Mouse (Mus musculus): ENCODE measurements at regions not wholly inside any gene's neighbourhood (a gene's known extent, or its start where the extent isn't known, plus 50 kb on each side); places are given as distances from the start of the nearest gene placed in this dataset.

DNA sequence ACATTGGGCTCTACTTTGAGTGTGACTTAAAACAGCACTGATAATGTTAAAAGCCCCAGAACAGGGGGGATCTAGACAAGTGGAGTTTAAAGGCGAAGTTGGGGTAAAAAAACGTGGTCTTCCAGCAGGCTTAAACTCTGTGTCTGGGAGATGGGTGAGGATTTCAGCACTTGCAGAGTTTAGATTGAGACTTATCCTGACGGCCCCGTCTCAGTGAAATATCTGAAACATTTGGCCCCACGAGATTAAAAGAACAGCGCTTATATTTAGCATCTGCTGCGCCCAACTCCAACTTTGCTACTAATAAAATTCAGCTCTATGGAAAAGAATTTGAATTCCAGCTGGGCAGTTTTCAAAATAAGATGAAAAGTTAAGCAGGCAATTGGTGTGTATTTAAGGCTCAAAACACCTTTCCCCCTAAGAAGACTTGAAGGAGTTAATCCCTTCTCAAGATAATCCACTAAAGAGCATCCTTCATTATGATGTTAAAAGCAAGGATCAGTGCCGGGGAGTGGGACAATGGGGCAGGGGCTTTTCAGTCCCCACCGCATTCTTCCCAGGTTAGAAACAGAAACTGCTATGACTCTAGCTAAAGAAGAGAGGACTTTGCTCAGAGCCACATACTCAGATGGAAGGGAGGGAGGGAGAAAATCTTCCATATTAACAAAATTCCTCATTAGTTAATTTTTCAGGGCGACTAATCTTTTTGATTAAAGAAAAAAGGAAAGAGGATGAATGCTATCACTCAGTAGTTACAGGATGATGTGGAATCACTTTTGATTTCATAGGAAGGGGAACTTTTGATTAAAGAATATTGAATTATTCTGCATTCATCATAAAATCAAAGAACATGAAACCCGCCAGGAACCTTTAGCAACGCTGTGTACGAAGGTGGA is 225.1 kb upstream of the Nr2f2 start:
- no peak for ATAC-seq (replicated peaks; ENCODE audit: low read depth, poor library complexity, severe bottlenecking)

- ATAC-seq (replicated peaks; ENCODE audit: low read depth, poor library complexity, severe bottlenecking), result no peak
Measured at GRCm38 (mm10) chr7:70589713-70590112, 223.2 kb upstream of the Nr2f2 start.

DNA sequence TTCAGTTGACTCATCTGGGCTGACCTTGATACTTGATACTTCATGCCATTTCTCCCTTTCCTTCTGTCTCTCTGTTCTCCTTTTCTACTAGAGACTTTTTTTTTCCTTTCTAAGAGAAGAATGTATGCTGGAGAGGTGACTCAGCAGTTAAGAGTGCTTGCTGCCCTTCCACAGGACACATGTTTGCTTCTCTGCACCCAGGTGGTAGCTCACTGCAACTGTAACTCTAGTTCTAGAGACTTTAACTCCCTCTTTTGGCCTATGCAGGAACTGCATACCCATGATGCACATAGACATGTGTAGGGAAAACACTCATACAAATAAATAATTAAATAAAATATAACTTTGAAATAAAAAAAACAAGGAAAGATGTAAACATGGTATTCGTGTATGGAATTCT is 221.5 kb upstream of the Nr2f2 start:
- no peak for ATAC-seq (replicated peaks; ENCODE audit: low read depth, poor library complexity, severe bottlenecking)

- ATAC-seq (replicated peaks; ENCODE audit: low read depth, poor library complexity, severe bottlenecking), result no peak
Measured at GRCm38 (mm10) chr7:70584480-70584879, 217.9 kb upstream of the Nr2f2 start.

DNA sequence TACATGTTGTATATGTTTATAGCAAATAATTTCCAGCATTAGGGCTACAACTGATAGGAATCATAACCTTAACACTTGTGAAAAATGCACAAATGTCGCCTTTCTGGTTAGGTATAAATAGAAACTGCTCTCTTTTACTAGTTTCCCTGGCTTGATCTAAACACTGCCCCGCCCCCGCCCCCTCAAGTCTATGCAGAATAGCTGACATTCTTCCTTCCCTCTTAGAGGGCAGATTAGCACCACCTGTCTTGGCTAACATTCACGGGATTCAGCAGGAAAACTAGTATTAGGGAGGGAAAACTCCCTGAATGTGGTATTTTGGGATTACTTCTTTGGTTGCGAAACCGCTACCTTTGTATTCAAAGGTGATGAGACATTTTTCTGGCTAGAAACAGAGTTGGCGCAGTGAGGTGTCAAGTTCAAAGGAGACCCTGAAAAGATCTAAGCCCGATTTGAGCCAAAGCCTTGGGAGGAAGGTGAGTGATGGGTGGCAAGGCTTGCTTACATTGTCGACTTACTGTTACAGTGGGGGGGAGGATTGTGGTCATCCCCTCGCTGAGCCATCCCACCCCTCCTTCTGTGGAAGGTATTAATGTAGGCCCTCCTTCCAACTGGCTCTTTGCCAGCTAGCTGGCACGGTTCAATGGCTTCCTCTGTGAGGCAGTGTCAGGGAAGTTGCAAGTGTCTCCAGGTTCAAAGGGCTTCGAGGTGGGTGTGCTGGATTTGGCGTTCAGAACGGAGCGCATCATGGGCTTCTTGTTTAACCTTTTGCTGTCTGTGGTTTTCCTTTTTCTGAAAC is 209.8 kb upstream of the Nr2f2 start:
- ATAC-seq (replicated peaks; ENCODE audit: low read depth, poor library complexity, severe bottlenecking), result no peak

GRCm38 (mm10) chr7:70575614-70576013 is 209.1 kb upstream of the Nr2f2 start:
- ATAC-seq (replicated peaks; ENCODE audit: low read depth, poor library complexity, severe bottlenecking), result no peak

DNA sequence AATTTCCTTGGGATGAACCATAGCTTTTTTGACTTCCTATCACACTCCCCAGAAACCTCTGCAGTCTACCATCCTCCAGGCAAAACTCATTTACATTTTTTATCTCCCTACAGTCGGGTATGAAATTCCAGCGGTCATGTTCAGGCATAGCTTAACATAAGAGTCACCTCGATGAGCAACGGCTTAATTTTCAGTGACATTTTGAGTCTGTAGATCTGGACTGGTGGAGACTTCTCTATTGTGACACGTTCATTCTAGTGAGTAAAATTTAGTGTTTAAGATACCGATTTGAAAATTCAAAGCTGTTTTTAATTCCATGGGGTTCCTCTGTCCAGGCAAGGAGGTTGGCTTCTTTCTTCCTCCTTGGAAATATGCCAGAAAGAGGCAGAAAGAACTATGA is 207.7 kb upstream of the Nr2f2 start:
- ATAC-seq (replicated peaks; ENCODE audit: low read depth, poor library complexity, severe bottlenecking), result no peak

GRCm38 (mm10) chr7:70565034-70565433 is 198.5 kb upstream of the Nr2f2 start:
- no peak for ATAC-seq (replicated peaks; ENCODE audit: low read depth, poor library complexity, severe bottlenecking)

- ATAC-seq (replicated peaks; ENCODE audit: low read depth, poor library complexity, severe bottlenecking), result no peak
Measured at GRCm38 (mm10) chr7:70548936-70549450, 182.5 kb upstream of the Nr2f2 start.

- no peak for ATAC-seq (replicated peaks; ENCODE audit: low read depth, poor library complexity, severe bottlenecking)
Measured at GRCm38 (mm10) chr7:70541881-70542665, 175.5 kb upstream of the Nr2f2 start.

DNA sequence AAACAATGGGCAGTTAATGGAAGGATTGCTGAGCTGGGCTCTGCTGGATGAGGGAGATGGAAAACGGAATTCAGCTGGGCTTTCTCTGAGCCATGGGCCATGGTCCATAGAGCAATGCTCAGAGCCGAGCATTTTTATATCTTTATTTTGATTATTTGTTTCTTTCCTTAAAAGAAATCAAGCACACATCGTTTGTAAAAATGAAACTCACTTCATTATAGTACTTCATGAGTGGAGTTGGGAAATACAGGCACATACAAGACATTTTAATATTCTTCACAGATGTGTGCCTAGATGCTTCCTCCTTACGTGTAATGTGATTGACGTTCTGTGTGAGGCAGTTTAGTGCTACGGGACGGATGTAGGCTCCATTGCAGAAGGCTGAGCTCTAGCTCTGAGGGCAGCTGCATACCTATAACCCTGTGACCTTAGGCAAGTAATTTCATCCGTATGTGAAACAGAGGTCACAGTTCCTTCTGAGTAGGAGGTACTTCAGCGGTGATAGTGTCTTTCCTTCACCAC is 172.6 kb upstream of the Nr2f2 start:
- no peak for ATAC-seq (replicated peaks; ENCODE audit: low read depth, poor library complexity, severe bottlenecking)

- ATAC-seq (replicated peaks; ENCODE audit: low read depth, poor library complexity, severe bottlenecking), result no peak
Measured at GRCm38 (mm10) chr7:70536046-70536445, 169.5 kb upstream of the Nr2f2 start.

- ATAC-seq (replicated peaks; ENCODE audit: low read depth, poor library complexity, severe bottlenecking), result no peak
Measured at GRCm38 (mm10) chr7:70533552-70533951, 167.0 kb upstream of the Nr2f2 start.

GRCm38 (mm10) chr7:70527921-70528320 is 161.4 kb upstream of the Nr2f2 start:
- ATAC-seq (replicated peaks; ENCODE audit: low read depth, poor library complexity, severe bottlenecking), result no peak

DNA sequence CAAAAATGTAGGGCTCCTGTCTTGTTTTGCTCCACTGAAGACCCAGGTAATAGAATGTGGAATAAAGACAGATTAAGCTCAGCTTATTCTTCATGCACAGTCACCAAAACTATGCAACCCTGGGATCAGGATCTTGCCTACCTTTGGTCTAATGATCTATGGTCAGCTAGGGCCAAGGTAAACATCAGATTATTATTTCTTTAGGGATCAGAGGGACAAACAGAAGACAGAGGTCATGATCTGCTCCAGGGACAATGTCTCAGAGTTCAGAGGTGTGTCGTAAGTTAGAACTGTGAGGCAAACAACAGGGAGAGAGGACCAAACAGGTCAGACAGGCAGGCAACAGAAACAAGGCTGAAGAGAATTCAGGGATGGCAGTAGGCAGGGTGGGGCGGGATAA is 158.8 kb upstream of the Nr2f2 start:
- no peak for ATAC-seq (replicated peaks; ENCODE audit: low read depth, poor library complexity, severe bottlenecking)

DNA sequence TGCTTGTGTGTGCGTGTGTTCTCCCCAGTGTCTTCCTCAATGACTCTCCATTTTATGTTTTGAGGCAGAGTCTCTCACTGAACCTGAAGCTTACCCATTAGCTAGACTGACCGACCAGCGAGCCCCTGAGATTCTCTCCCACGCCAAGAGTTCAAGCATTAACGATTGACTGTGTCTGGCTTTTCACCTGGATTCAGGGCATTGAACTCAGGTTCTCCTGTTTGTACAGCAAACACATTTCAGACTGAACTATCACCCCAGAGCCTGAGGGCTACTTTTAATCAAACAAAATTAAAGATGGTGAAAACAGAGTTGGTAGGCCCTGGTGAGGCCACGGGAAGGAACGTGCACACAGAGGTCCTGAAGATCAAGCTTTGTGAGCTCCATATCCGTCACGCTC is 158.2 kb upstream of the Nr2f2 start:
- no peak for ATAC-seq (replicated peaks; ENCODE audit: low read depth, poor library complexity, severe bottlenecking)

GRCm38 (mm10) chr7:70524251-70524650 is 157.7 kb upstream of the Nr2f2 start:
- ATAC-seq (replicated peaks; ENCODE audit: low read depth, poor library complexity, severe bottlenecking), result no peak

DNA sequence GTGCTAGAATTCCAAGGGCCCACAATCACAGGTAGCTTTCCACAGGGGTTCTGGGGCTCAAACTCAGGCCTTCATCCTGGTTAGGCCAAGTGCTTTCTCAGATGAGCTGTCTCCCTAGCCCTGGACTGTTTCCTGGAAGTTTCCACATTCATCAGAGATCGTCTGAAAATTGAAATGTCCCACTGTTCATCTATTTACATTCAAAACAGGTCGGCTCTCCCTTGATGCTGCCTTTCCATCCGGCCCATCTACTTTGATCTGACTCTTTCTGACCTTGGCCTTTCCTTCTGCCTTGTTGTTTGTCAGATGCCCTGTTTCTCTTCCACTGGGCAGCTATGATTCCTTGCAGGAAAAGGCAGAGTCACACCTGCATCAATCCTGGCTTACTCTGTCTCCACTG is 150.2 kb upstream of the Nr2f2 start:
- no peak for ATAC-seq (replicated peaks; ENCODE audit: low read depth, poor library complexity, severe bottlenecking)

GRCm38 (mm10) chr7:70515341-70515851 is 148.9 kb upstream of the Nr2f2 start:
- ATAC-seq (replicated peaks; ENCODE audit: low read depth, poor library complexity, severe bottlenecking), result no peak

GRCm38 (mm10) chr7:70514666-70515065 is 148.1 kb upstream of the Nr2f2 start:
- no peak for ATAC-seq (replicated peaks; ENCODE audit: low read depth, poor library complexity, severe bottlenecking)

Data from common myeloid progenitor, adult 5-6 weeks (primary cell).